Mouse (Mus musculus): ENCODE results near the gene Emd. TPM values are rescaled to one million over a fixed set of nuclear protein-coding genes. Genes with fewer than 3 reads are reported as not detected.

The Emd gene
- polyA plus RNA-seq, 1 experiment: not detected

DNA sequence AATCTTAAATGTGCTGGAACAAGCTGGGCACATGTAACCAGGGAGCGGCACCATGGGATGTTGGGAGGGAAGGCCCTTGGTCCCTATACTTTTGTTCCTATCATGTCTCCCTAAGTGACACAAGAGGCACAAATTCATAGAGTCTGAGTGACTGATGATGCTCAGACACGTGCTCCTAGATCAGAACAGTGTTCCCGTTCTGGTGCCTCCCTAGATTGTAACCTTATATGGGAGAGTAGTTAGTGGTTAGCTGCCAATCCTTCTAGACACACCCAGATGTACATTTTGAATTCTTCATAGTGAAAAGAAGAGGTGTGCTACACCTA, 15.2 kb downstream of the Emd start:
- Histone ChIP-seq H3K27ac (ENCODE audit: insufficient read depth, low read depth, low read length) (peak overlapping the region; percentile 100), H3K4me1 (ENCODE audit: control insufficient read depth, insufficient read depth, low read length) (no peaks in the 10 kb centered on the region), H3K4me3 (ENCODE audit: insufficient read depth, low read depth, low read length) (peak overlapping the region; percentile 61)
- TF ChIP-seq POLR2A (IDR thresholded peaks at IDR 0.05; ENCODE audit: insufficient read depth, low read depth, low read length) (no peak), CTCF (IDR thresholded peaks at IDR 0.05; ENCODE audit: insufficient read depth, low read depth, low read length) (no peak)
- WGBS: 15% methylated on average over 3 of the region's 3 CpGs

DNA sequence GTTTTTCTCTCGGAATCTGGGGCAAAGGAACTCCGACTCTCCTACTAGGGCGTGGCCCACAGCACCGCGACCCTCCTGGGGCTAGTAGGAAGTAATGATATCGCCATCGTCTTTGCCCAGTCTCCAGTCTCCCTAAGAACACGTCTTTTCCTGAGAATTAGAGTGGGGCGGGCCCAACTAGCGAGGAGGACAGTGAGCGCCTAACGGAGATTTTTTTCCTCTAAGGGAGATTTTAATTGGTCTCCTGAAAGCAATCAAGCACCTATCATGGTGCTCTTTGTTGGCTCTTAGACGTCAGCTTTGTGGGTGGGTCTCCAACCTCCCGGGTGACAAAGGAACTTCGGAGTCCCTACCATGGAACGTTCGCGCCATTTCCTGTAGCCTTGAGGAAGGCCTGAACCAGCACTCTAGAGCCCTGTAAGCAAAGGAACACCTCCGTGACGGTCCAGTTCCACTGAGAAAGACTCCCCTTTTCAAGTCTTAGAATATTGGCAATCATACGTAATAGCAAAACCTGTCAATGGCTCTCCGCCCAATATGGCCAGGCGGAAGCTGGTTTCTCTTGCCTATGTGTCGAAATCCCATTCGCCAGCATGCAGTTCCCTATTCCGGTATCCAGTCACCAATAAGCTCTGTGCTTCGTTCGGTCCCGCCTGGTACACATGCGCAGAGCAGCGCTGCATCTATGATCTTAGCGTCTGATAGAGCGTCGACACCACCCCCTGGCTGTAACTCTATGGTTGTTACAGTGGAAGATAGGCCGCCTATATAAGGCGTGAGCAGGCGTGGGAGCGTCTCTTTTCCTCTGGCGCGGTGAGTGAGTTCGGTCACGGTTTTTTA, 15.8 kb downstream of the Emd start, which contains the start of gene Rpl10:
Gene Rpl10 (plus strand): TSS at position 751 of the 840 bp plus-strand sequence.
- WGBS: 15% methylated on average over 42 of the region's 42 CpGs
- TF ChIP-seq CTCF (IDR thresholded peaks at IDR 0.05; ENCODE audit: insufficient read depth, low read depth, low read length) (no peak), POLR2A (IDR thresholded peaks at IDR 0.05; ENCODE audit: insufficient read depth, low read depth, low read length) (peak; percentile 83)
- peak within 1 kb of the TSS; percentile 100 for H3K27ac ChIP-seq (ENCODE audit: insufficient read depth, low read depth, low read length)
- H3K4me1 ChIP-seq (ENCODE audit: control insufficient read depth, insufficient read depth, low read length): no peaks in the 10 kb centered on the region
- H3K4me3 ChIP-seq (ENCODE audit: insufficient read depth, low read depth, low read length): peak within 1 kb of the TSS; percentile 76

DNA sequence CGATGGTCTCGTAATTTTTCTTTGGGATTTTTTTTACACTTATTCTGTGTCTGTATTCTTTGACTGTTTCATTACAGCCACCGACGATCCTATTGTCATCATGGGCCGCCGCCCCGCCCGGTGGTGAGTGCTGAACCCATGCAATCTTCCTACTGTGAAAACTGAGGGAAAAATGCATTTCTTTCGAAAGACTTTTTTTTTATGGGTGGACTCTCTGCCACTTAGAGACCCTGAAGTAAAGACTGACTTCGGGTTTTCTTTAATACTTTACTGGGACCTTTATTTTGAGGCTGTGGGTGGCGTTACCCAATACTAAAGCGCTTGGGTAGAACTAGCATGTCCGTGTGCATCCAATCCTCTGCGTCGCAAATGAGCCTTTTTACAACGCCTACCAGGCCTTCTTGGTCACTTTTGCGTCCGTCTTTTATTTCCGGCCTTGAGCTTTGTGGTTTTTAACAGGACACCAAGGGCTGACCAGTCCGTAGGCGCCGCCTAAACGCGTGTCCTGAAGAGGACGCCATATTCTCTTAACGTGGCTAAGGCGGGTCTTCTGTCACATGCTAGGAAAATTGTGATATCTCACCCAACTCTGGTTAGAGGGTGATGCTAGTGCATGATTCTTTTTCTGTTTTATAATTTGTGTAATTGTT, 16.5 kb downstream of the Emd start:
- WGBS: 10% methylated on average over 27 of the region's 27 CpGs
- H3K4me1 ChIP-seq (ENCODE audit: control insufficient read depth, insufficient read depth, low read length): no peaks in the 10 kb centered on the region
- H3K4me3 ChIP-seq (ENCODE audit: insufficient read depth, low read depth, low read length): peak overlapping the region; percentile 76
- TF ChIP-seq POLR2A (IDR thresholded peaks at IDR 0.05; ENCODE audit: insufficient read depth, low read depth, low read length) (no peak), CTCF (IDR thresholded peaks at IDR 0.05; ENCODE audit: insufficient read depth, low read depth, low read length) (no peak)
- H3K27ac ChIP-seq (ENCODE audit: insufficient read depth, low read depth, low read length): peak overlapping the region; percentile 44; the same call in 1 of the 2 replicates

DNA sequence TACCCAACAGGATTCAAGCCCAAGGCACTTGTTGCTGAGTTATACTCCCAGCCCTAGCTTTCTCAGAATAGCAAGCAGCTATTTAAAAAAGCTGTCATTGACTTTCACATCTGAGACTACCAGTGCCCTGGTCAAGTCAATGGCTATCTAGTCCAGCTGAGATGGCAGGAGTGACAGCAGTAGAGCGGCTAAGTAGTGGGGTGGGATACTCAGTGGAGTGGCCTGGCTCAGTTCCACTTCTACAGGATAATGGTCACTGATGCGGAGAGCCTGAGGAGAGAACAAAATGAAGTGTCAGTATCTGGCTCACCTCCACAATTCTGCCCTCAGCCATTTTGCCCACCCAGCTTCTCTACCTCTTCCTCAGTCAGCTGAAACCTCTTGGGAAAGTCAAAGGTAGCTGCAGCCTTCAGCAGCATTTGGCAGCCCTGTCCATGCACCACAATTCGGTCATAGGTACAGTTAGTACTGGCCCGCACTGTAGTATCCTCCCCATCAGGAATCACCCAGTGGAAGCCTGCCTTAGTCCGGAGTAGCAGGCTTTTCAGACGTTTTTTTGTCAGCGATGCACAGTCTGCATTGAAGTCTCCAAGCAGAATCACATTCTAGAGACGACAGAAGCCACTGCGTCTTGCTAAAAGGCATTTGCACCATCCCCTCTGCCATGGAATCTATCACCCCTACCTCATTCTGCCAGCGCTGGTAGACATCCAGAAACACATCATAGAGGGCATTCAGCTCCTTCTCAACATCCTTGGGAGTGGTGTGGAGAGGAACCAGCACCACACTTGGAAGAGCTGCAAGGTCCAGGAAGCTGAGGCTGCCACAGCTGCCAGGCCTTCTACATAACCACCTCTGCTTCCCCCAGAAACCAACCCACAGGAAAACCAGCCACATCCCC, 19.2 kb downstream of the Emd start:
- H3K27ac ChIP-seq (ENCODE audit: insufficient read depth, low read depth, low read length): no peak overlapping the region
- H3K4me1 ChIP-seq (ENCODE audit: control insufficient read depth, insufficient read depth, low read length): no peaks in the 10 kb centered on the region
- TF ChIP-seq POLR2A (IDR thresholded peaks at IDR 0.05; ENCODE audit: insufficient read depth, low read depth, low read length): no peak
- TF ChIP-seq CTCF (IDR thresholded peaks at IDR 0.05; ENCODE audit: insufficient read depth, low read depth, low read length): no peak
- H3K4me3 ChIP-seq (ENCODE audit: insufficient read depth, low read depth, low read length): no peak overlapping the region
- WGBS: 38% methylated on average over 10 of the region's 10 CpGs

- Histone ChIP-seq H3K4me3 (ENCODE audit: insufficient read depth, low read depth, low read length) (no peak overlapping the region), H3K27ac (ENCODE audit: insufficient read depth, low read depth, low read length) (no peak overlapping the region), H3K4me1 (ENCODE audit: control insufficient read depth, insufficient read depth, low read length) (peaks cover 5% of the 10 kb centered on the region)
- no peak for TF ChIP-seq CTCF (IDR thresholded peaks at IDR 0.05; ENCODE audit: insufficient read depth, low read depth, low read length)
- TF ChIP-seq POLR2A (IDR thresholded peaks at IDR 0.05; ENCODE audit: insufficient read depth, low read depth, low read length): no peak
- WGBS: 75% methylated on average over 8 of the region's 8 CpGs
These were observed 23.4 kb downstream of the Emd start for GRCm38 (mm10) chrX:74277916-74278315.

DNA sequence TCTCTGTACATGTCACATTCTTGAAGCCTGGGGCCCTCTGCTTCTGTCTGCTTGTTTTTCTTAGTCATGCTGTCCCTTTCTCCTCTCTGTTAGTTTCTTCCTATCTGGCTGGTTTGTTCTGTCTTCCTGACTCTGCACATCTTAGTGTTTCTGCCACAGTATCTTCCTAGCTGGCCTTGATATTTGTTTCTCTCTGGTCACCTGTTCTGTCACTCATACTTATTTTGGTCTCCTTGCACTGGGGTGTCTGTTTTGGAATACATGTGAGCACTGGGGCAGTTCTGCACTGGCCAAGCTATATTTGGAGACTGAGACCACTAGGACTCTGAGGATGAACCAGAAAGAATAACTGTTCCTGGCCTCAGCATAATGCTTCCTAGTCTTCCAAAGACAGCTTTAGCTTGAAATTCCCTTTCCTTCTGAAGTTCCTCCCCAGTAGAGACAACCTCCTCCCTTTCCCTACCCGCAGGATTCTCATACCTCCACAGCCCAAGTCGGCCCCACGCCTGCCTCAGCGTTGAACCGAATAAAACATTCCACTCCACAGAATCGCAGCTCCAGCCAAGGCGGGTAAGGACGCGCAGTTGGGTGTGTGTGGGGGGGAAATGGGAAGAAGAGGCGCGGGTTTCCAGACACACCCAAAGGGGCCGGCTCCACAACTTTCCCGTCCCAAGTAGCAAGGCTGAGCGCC, 26.7 kb downstream of the Emd start:
- Histone ChIP-seq H3K27ac (ENCODE audit: insufficient read depth, low read depth, low read length) (no peak overlapping the region), H3K4me3 (ENCODE audit: insufficient read depth, low read depth, low read length) (peak overlapping the region; percentile 79), H3K4me1 (ENCODE audit: control insufficient read depth, insufficient read depth, low read length) (peaks cover 15% of the 10 kb centered on the region)
- 15% methylated on average over 14 of the region's 14 CpGs for whole genome bisulfite sequencing
- TF ChIP-seq POLR2A (IDR thresholded peaks at IDR 0.05; ENCODE audit: insufficient read depth, low read depth, low read length): no peak
- TF ChIP-seq CTCF (IDR thresholded peaks at IDR 0.05; ENCODE audit: insufficient read depth, low read depth, low read length): no peak

GRCm38 (mm10) chrX:74281732-74282394, 27.4 kb downstream of the Emd start, which contains the start of the genes Taz and Dnase1l1:
TSS of gene Taz (plus strand) at chrX:74281912.
TSS of gene Dnase1l1 (minus strand) at chrX:74282337.
- H3K27ac ChIP-seq (ENCODE audit: insufficient read depth, low read depth, low read length): peak within 1 kb of the TSS; percentile 75
- TF ChIP-seq POLR2A (IDR thresholded peaks at IDR 0.05; ENCODE audit: insufficient read depth, low read depth, low read length) (no peak), CTCF (IDR thresholded peaks at IDR 0.05; ENCODE audit: insufficient read depth, low read depth, low read length) (no peak)
- peak within 1 kb of the TSS; percentile 79 for H3K4me3 ChIP-seq (ENCODE audit: insufficient read depth, low read depth, low read length)
- H3K4me1 ChIP-seq (ENCODE audit: control insufficient read depth, insufficient read depth, low read length): peaks cover 15% of the 10 kb centered on the region
- 15% methylated on average over 16 of the region's 16 CpGs for WGBS

Measured in olfactory bulb, adult 2 months (tissue).